Mouse (Mus musculus): Measurements from ENCODE around the gene A1cf. TPM values are rescaled to one million over a fixed set of nuclear protein-coding genes. Genes with fewer than 3 reads are reported as not detected.

Gene A1cf
- not detected for polyA plus RNA-seq (2014; fragmentation: Illumina TruSeq; extraction: RNeasy Lipid Tissue Mini Kit (QIAGEN cat#74804); ENCODE audit: low read depth, low replicate concordance)

GRCm38 (mm10) chr19:31868521-31868920, at the start of gene A1cf:
Gene A1cf, plus strand, starts transcription at chr19:31868764.

Other genes with a start within 250 kb of the A1cf start
- gene Prkg1, start 103.7 kb upstream of the A1cf start, polyA plus RNA-seq (2014; fragmentation: Illumina TruSeq; extraction: RNeasy Lipid Tissue Mini Kit (QIAGEN cat#74804); ENCODE audit: low read depth, low replicate concordance): 4.9 TPM
- gene Asah2, start 239.4 kb downstream of the A1cf start, polyA plus RNA-seq (2014; fragmentation: Illumina TruSeq; extraction: RNeasy Lipid Tissue Mini Kit (QIAGEN cat#74804); ENCODE audit: low read depth, low replicate concordance): 9.8 TPM